Mouse (Mus musculus) ovary, postnatal 14 days (tissue): ENCODE measurements around the gene Cfap97d2.
A peak's percentile ranks its signal among the peaks of the same experiment; 100 is the strongest.
"Not testable (repeated sequence)": the region's sequence is repeated elsewhere in the genome, so short reads cannot be mapped to it uniquely, and the experiment has no call there.

Experiments used
- DNase-seq: peaks from one replicate; pipeline ENCODE4 v3.0.0; 2022; ENCODE audit warnings: low spot score

Cfap97d2 gene

GRCm38 (mm10) chr8:13740817-13741613, 35.3 kb downstream of the Cfap97d2 start:
- no peak for DNase-seq

DNA sequence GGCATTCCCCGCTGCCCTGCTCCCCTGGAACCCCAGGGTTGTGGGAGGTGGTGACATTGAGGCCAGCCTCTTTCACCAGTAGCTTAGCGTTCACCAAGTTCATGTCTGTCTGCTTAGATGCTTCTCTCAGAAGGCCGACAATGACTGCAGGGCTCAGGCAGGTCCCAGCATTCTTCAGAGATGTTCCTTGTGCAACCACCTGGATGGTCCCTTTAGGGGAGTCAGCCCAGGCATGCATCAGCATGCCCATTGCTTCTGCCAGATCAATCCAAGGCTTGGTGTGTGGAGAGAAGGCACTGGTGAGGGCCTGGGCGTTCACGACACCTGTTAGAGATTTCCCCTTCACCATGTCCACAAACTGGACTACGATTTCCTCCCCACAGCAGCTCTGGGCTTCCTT, 40.5 kb downstream of the Cfap97d2 start:
- DNase-seq: not testable (repeated sequence)

DNA sequence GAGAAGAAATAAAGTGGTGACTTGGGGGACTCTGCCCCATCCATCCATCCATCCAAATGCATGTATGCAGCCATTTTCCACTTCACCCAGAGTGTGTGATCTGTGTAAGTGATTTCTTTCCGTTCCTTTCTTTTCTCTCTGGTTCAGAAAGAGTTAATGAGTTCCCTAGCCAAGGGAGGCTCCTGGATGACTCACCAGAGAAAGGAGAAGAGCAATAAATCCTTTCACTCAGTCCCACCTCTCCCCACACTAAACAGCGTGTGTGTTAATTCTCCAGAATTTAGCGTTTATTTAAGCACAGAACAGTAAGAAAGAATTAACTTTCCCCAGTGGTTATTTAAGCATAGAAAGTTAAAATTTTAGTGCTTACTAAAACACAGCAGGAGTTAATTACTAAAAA, 41.9 kb downstream of the Cfap97d2 start:
- no peak for DNase-seq

DNA sequence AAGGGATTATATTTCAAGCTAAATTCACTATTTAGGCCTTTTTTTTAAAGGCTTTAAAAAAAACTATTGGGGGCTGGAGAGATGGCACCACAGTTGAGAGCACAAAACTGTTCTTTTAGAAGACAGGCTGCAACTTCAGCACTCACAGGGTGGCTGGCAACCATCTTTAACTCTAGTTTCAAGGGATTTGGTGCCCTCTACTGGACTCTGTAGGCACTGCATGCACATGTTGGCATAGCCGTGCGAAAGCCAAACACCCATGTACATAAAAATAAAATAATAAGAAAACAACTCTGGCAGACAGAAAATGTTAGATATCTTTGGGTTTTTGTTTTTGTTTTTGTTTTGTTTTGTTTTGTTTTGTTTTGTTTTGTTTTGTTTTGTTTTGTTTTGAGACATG, 48.0 kb downstream of the Cfap97d2 start:
- DNase-seq: peak; percentile 81

GRCm38 (mm10) chr8:13756480-13756879, 50.8 kb downstream of the Cfap97d2 start:
- no peak for DNase-seq

GRCm38 (mm10) chr8:13756982-13757804, 51.5 kb downstream of the Cfap97d2 start, which contains the start of gene Cdc16:
Gene Cdc16 (plus strand): TSS chr8:13757676.
- peak; percentile 93 for DNase-seq

DNA sequence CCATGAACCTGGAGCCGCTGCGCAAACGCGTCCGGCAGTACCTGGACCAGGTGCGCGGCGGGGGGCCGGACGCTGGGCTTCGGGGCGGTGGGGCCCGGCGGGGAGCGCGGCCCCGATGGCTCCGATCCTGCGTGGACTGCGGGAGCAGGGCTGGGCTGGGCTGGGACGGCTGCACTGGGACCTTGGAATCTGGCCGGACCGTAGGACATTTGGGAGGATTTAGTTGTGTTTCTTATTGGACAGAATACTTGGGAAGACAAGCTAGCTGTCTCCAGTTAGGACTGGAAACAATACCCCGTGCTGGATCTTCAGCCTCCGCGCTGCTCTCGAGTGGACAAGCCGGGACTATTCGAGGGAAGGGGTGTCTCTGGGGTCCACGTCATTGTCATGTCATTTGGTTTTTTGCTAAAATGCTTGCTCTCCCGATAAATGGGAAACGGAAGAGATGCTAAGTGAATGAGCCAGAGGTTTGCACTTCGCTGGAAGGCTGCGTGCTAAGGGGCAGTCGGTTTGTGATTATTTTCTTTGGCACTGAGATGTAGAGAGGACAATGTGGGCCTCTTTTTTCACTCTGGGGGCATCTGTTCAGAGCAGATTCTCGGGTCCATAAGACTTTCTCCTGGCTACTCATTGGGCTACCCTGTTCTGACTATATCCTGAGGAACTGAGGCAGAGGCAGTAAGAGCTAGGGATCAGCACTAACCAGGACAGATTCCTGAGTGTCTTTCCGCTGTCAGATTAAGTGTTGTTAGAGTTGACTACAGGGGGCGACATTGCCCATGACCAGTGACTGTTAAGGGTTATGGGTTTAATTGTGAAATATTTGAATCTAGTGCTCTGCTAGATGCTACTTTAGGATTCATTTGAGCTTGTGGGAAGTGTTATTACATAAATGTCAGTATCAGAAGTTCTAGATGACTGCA, 52.4 kb downstream of the Cfap97d2 start:
- DNase-seq: no peak

DNA sequence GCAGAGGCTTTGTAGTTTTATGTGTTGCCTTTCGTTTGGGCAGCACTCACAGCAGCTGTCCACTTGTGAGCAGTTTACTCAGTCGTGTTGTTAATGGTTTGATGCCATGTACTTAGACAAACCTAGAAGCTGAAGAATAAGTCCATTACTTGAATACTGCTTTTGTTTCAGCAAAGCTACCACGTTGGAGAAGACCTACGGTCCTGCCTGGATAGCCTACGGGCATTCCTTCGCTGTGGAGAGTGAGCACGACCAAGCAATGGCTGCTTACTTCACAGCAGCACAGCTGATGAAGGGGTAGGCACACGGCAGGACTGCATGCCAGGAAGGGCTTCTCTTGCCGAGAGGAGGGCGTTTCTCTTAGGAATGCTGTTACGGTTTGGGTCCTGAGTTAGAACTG, 63.5 kb downstream of the Cfap97d2 start:
- no peak for DNase-seq

- DNase-seq: no peak
Measured at GRCm38 (mm10) chr8:13780536-13780935, 74.8 kb downstream of the Cfap97d2 start.

- peak; percentile 88 for DNase-seq
Measured at GRCm38 (mm10) chr8:13785250-13785763, 79.6 kb downstream of the Cfap97d2 start, which contains the start of gene Upf3a. Gene Upf3a (plus strand): TSS chr8:13785615.

DNA sequence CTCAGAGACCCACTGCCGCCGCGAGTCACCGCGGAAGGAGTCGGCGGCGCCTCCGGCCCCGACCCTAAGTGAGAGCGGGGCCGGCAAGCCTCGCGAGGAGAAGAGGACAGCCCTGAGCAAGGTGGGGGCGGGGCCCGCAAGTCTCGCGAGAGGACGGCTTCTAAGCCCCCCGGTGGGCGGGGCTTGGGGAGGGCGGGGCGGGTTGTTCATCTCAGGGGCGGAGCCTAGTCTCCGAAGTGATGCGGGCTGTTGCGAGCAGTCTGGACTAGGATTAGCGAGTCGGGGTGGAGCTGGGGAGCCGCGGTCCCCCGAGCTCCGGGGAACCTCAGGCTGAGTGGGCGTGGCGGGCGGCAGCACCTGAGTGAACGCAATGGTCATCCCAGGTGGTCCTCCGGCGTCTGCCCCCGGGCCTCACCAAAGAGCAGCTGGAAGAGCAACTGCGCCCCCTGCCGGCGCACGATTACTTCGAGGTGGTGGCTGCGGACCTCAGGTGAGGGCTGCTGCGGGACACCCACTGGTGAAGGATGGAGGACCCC, 80.1 kb downstream of the Cfap97d2 start:
- DNase-seq: peak; percentile 94

GRCm38 (mm10) chr8:13789606-13790005, 83.9 kb downstream of the Cfap97d2 start:
- DNase-seq: no peak
